Mouse (Mus musculus) CD4-positive, CD25-positive, alpha-beta regulatory T cell, adult 4 months (primary cell): ENCODE results near the gene Fads1. TPM values are rescaled to one million over a fixed set of nuclear protein-coding genes. Genes with fewer than 3 reads are reported as not detected.
"Not testable (repeated sequence)": the region's sequence is repeated elsewhere in the genome, so short reads cannot be mapped to it uniquely, and the experiment has no call there.

Source experiments
- ATAC-seq: one replicate; pipeline ENCODE4 v1.8.0; 2017
- polyA plus RNA-seq, 2 experiments: library from polyadenylated mRNA; unstranded; fragments of 100-300 nt; shearing (Covaris generic); gene quantifications; one replicate each; pipeline ENCODE4 v1.2.1; 2017

Fads1 gene
- polyA plus RNA-seq, result 1 to 10 TPM; 4.9 to 6.8 TPM

DNA sequence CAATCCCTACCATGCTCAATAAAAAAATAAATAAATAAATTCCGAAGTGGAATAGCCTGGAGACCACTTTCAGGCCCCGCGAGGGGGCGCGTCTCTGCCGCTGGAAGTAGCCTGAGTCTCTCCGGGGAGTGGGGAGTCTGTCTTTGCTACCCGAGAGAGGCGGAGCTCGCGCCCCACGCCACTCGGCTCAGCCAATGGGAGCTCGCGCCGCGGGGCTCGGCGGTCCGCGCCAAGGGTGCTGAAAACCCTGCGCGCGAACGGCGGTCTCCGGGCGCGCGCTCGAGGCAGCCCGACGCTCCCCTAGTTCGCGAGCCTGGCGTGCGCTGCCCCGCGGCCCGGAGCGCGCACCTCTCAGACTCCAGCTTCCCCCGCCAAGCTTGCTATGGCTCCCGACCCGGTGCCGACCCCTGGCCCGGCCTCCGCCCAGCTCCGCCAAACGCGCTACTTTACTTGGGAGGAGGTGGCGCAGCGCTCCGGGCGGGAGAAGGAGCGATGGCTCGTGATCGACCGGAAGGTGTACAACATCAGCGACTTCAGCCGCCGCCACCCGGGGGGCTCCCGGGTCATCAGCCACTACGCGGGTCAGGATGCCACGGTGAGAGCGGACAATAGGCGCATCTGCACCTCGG, at the start of gene Fads1:
TSS of gene Fads1 (plus strand) at position 219 of the 629 bp plus-strand sequence.
- ATAC-seq, result peak; percentile 95

DNA sequence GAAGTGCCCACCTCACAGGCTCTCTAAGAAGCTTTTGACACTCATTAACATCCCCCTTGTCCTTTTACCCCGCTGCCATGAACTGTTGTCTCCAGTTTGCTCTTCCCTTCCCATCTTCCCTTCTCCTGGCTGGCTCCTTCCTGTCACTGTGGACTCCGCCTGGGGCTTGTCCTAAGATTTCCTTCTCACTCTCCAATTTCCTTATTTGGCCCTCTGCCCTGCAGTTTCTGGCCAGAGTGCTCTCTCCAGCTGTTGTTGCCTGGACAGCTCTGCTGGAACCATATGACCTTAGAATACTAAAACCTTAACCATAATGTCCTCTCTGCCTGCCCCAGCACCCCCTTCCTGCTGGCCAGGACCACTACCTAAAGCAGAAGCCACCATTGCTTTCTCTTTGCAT, 48.0 kb upstream of the Fads1 start:
- ATAC-seq, result no peak

DNA sequence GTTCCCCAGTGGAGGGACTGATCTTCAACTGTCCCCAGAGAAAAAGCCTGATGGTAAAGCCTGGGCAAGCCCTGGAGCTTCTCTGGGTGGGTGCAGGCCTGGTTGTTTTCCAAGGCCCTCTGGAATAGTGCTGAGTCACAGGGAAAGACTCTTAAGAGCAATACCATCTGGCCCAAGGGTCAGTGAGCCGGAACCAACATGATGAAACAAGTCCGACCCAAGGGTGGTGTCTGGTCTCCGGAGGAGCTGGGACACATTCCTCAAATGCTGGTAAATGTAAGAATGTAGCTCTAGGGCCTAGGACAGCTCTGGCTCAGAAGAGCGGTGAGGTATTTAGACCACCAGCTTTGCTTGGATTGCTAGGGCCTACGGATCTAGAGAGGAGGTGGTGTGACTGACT, 45.3 kb upstream of the Fads1 start:
- no peak for ATAC-seq

DNA sequence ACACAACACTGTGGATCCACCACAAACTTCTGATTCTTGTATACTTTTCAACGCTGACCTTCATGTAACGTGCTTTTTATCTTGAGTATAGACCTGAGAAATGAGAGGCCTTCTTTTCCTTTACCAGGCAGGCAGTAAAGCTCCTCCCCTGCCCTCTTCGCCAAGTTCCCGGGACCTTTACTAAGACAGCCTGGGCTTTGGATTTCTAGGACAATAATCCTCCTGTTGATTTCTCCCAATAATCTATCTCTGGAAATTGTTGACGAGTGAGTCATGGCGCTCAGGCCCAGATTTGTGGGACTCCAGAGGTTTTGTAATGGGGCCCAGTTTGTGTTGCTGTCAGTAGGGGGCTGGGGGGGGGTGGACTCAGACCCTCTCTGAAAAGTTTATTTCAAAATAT, 43.0 kb upstream of the Fads1 start:
- no peak for ATAC-seq

DNA sequence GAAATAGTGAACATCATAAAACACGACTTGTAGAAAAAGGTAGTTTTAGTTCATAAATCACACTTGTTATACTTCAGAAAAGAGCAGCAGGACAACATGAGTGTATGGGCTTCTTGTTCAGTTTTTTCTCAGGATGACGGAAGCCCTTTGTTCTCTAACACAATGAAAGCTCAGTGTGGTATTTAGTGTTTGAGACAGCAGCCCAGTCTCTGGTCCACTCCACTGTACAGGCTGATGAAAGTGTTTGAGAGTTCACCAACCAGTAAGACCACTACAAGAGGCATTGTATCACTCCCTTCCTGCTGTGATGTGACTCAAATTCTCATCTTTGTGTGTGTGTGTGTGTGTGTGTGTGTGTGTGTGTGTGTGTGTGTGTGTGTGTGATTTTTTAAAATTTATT, 39.0 kb upstream of the Fads1 start:
- no peak for ATAC-seq

DNA sequence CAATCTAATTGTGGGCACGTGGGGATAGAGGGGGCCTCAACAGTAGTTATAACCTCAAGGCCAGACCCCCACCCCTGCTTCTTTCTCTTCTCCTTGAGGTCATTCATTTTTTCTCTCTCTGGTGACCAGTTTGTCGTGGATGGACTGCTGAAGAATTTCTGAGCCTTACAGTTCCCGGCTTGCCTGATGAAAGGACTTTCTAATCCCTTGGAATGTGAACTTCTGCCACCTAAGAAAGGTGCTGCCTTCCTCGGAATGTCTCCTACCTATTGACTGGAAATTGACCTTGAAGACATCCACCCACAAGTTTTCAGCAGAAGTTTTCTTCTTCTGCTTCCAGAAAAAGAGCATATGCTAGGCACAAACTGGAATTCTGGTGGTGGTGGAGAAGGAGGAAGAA, 38.2 kb upstream of the Fads1 start:
- ATAC-seq, result no peak

DNA sequence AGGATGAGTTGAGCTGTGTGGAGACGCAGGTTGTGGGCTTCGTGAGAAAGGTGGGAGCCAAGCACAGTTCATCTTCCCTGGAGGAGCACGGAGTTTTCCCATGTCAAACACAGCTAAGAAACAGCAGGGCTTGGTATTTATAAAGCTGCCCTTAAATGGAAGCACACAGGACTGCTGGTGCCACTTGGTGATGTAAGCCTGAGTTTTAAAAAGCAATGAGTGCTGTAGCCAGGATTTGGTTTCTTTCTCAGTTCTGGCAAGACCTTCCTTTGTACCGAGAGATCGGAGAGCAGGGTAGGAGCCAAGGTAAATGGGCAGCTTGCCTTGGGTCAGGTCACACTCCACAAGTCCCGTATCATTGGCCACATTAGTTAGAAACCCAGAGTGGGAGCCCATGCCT, 34.1 kb upstream of the Fads1 start:
- no peak for ATAC-seq

DNA sequence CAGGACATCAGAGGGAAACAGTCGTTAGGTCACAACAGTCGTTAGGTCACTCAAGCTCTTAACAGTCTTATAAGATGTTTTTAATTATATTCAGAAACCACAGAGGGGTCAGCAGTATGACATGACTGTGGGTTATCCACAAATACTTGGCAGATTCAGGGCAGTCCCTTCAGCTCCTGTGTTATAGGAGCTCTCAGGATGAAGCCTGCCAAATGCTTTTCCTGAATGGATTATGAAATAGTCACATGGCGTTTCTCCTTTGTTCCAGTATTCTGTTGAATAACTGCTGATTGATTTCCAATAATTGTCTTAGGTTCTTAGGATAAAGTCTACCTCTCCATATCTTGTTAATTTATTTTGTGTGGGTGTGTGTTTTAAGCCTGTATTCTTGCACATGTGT, 33.5 kb upstream of the Fads1 start:
- no peak for ATAC-seq

DNA sequence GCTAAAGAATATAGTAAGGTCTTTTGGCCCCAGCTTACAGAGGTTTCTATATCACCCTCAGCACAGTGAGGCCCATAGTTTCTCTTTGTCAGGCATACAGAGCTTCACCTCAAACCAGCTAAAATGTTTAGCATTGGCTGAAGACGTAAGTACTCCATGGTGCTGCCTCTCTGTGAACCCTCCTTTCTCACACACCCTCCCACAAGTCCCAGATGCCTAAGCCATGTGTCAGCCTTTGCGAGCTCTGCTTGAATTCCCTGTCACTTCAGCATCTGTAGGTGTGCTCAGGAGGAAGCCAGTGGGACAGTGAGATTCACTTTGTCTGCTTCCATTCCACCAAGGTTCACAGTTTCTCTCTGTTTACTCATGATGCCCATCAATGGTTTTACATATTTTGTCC, 25.0 kb upstream of the Fads1 start:
- ATAC-seq, result no peak

DNA sequence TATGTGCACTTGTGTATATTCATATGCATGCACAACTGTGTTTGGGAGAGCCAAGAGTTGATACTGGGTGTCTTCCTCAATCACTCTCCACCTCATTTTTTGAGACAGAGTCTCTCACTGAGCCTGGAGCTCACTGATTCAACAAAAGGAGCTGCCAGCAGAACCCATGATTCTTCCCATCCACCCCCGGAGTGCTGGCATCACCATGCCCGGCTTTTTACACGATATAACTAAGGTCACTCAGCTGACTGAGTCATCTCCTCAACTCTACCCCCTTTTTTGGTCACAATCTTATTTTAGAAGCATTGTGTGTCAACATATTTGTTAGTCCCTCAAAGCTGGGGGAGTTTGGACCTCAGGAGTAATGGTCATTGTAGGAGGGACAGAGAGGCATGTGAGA, 18.8 kb upstream of the Fads1 start:
- no peak for ATAC-seq

DNA sequence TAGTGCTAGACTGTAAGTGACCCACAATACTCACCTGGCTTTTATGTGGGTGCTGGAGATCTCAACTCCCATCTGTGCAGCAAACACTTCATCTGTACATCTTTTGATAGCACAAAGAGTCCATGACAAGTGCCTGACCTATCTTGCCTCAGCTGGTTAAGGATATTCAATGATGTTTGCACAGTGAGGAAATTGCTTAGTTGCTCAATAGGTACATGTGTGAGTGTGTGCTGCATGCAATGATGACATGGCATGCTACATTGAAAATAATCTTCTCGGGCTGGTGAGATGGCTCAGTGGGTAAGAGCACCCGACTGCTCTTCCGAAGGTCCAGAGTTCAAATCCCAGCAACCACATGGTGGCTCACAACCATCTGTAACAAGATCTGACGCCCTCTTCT, 16.8 kb upstream of the Fads1 start:
- ATAC-seq, result not testable (repeated sequence)

DNA sequence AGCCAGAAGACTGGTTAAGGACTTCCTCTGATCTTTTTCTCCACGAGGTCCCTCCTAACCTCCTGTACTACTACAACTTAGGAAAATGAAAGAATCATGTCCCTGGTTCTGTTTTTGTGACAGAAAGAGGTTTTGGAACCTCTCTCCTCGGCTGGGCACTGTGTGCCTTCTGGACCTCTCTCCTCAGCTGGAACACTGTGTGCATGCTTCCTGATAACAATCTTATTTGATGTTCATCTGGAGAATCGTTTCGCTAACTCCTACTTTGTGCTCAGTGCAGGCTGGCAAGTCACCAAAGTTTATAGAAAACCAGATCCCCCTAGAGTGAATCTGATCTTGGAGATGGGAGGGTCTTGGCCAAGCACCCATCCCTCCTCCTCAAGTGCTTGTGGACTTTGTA, 15.6 kb upstream of the Fads1 start:
- no peak for ATAC-seq

DNA sequence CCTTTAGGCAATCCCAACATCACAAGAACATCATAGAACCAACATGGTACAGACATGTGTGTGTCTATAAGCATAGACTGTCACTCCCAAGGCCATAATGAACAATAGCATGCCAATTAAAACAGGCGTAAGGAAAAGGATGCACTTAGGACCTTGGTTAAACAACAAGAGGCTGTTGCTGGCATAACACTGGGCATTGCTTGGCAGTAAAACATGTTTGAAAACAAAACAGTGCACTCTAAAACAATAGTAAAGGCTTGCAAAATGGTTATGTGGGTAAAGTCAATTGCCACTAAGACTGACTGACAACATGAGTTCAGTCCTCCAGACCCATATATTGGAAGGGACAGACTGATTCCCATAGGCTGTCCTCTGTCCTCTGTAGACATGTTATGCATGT, 14.7 kb upstream of the Fads1 start:
- ATAC-seq, result no peak

DNA sequence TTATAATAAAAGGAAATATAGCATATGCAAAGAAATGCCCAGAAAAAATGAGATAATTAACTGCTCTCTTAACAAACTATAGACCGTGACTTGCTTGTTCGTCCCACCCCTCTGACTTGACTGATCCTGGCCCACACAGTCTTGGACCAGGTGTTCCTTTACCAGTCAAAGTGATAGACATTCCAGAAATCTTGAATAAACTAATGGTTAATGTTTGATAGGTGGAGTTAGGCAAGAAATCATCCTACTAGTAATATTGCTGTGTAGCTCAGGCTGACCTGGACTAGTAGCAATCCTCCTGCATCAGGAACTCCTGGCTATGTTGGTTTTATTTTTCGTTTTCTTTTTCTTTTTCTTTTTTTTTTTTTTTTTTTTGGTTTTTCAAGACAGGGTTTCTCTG, 14.2 kb upstream of the Fads1 start:
- ATAC-seq, result no peak

DNA sequence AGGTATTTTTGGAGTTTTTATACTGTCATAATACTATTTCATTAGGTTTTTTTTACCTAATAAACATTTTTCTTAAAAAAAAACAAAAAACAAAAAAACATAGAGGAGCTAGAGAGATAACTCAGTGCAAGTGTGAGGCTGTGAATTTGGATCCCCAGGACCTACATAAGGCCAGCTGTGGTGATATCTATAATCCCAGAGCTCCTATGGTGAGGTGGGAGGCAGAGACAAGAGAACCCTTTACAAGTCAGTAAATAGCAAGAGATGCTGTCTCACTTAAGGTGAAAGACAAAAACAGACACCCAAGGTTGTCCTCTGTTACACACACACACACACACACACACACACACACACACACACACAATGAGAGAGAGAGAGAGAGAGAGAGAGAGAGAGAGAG, 13.5 kb upstream of the Fads1 start:
- ATAC-seq, result no peak

DNA sequence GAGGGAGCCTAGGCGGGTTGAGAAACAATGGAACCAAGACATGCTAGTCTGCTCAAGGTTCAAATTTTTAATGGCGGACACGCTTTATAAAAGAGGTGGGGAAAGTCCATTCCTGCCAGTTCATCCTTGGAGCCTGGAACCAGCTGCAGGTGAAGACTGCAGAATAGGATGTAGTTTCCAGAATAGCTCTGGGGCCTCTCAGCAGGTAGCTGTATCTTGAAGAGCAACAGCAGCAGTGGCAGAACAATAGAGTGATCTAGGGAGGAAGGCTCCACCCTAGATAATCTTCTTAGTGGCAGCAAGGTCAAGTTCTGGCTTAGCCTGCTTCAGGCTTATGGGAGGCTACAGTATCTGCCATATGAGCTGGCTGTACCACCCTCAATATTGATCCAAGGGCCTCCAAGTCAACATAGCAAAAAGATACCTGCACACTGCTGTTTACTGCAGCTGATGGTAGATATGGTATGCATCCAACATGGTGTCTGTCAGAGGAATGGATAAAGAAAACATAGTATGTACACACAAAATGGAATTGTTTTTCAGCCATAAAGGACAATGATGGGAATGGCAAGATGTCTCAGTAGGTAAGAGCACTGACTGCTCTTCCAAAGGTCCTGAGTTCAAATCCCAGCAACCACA, 12.9 kb upstream of the Fads1 start:
- ATAC-seq, result not testable (repeated sequence)

DNA sequence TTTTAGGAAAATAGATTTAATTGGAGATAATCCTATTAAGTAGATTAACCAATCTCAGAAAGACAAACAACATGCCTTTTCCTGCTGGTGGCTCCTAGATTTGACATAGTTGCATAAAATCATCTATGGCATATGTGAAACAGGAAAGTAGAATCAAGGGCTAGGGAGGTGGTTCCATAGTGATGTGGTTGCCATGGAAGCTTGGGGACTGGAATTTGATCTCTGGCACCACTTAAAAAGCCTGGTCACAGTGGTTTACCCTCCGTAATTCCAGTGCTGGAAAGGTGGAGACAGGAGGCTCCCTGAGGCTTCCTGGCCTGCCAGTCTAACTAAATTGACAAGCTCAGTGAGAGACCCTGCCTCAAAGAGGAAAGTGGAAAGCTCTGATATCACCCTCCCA, 12.2 kb upstream of the Fads1 start:
- no peak for ATAC-seq

DNA sequence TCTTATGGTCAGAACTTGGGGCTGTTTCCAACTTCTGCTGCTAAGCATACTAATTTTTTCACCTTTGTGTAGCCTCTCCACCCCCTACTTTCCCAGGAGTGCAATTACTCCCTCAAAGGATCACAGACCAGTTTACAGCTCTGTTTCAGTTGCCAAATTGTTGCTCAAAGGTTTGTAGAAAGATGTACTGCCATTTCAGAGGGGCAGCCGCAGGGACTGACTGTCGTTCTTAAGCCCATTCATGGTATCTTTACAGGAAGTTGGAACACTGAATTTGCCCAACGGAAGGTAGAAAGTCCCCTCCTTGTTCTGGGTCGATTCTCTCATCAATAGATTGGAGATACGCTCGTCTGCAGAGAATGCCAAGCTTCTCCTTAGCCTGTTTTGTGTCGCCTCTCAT, 11.3 kb upstream of the Fads1 start:
- no peak for ATAC-seq

DNA sequence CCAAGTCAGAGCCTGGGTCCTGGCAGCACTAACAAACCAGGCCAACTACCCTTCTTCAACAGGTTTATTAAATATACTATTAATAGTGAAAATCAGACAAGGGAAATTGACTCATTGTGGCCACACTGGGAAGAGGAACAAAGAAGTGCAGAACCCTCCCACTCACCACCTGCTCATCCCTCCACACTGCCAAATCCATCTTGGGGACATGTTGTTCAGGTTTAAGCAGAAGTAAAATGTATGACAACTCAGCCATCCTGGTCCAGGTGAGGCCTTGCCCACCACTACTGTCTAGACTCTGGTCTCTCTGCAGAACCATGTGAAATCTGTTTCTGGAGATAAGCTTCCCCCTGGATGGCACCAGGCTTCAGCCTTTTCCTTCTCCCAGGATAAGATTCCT, 10.8 kb upstream of the Fads1 start:
- ATAC-seq, result no peak

DNA sequence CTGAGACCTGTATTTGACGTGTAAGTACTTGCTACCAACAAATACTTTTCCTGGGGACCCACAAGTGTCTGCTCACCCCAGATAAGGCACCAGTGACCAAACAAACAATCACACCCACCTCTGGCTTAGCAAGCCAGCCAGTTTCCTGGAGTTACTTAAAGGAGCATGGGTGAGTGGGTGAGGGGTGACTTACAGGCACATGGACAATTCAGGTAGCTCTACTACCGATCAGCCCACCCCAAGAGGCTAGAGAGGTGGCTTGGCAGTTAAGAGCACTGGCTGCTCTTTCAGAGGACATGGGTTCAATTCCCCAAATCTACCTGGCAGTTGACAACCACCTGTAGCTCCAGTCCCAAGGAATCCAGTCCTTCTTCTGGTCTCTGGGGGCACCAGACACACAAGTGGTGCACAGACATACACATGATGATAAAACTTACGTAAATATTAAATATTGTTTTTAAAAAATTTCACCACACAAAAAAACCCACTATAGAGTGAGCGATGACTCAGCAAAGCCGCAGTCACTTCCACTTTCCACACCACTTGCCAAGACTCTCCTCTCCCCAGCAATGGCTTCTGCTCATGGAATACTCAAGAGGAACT, 9.5 kb upstream of the Fads1 start:
- ATAC-seq, result no peak

DNA sequence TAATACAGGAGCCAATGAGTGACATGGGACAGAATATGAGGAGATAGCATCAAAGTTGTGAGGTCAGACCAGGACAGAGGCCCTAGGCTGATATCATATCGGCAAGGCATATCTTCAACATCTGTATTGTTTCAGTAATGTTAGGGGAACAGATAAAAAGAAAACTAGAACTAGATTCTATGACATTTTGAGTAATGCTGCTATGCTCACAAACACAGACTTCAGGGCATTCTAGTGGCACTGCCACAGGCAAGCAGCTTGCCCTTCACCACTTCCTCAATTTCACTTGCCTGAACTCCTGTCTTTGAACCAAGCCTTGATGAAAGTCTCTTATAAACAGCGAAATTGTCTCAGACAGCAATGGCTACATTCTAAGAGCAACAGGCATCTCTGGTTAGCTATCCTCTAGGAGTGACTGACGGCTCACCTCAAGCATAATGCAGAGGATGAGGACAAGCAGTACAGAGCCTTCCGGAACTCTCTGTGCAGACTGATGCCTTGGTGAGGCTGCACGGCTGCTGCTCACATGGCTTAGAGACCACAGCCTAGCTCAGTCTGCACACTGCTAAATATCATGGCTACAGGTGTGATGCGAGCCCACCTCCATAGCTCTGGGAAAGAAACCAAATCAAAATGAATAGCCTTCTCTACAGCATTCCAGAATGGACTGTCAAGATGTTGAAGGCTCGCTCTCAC, 8.7 kb upstream of the Fads1 start:
- ATAC-seq, result no peak

DNA sequence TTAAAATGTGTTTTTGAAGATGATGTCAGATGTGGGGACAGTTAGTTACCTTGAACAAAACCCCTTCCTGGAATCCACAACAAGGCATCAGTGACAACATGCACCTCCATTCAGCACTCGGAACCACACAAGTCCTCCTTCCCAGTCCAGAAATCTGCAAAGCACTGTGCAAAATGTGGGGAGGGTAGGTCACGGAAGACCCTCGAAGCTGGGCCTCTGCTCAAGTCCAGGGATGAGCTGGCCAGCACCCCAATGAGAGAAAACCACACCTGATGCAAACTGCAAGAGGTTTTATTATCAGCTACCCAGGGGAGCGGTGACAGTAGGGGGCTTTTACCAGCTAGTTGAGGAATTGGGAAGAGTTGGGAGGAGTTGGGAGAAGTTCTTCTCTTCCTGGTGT, 7.7 kb upstream of the Fads1 start:
- ATAC-seq, result no peak

DNA sequence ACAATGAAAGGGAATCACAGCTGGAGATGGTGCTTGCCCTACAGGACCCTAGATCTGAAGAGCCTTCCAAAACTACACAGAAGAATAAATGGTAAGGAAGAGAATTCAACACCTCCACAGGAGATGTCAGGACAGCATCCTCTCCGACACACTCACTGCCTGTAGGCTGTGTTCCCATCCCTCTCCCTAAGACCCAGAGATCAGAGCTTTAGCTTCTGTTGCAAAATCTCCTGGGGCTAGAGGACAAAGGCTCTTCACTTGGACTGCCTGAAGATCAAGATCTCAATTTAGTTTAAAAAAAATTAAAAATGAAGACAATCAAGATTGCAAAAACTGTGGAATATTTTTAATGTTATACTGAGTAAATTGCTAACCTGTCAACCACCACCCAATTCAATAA, 6.2 kb upstream of the Fads1 start:
- ATAC-seq, result no peak

DNA sequence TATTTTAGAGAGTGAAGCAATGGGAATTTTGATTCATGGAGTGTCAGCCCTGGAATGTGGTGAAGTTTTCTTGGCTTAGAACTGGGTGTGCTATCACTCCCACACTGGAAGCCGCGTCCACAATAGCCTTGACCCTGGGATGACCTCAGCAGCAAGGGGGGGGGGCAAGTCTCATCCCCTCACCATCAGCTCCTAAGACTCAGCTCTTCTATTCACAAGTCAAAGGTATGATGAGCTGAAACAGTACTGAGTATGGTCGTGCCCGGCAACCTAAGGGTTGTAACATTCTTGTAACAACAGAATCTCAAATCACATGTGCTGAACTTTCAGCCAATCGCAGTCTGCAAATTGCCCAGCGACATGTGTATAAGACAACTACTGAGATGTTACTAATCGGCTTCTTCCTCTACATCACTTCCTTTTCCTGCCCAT, 5.7 kb upstream of the Fads1 start:
- no peak for ATAC-seq
